Mouse (Mus musculus) brain, adult 2 months (tissue): Measurements from ENCODE around the gene 4930564D02Rik.

Experiments used
- DNase-seq: peaks from one replicate; pipeline ENCODE4 v3.0.0; 2011; ENCODE audit warnings: low read depth, low spot score

4930564D02Rik gene

GRCm38 (mm10) chr3:105058627-105059513 is 7.8 kb upstream of the 4930564D02Rik start:
- DNase-seq = peak; percentile 93

GRCm38 (mm10) chr3:105059911-105060310 is 6.7 kb upstream of the 4930564D02Rik start:
- no peak for DNase-seq

GRCm38 (mm10) chr3:105060992-105061391 is 5.7 kb upstream of the 4930564D02Rik start:
- DNase-seq = no peak

DNA sequence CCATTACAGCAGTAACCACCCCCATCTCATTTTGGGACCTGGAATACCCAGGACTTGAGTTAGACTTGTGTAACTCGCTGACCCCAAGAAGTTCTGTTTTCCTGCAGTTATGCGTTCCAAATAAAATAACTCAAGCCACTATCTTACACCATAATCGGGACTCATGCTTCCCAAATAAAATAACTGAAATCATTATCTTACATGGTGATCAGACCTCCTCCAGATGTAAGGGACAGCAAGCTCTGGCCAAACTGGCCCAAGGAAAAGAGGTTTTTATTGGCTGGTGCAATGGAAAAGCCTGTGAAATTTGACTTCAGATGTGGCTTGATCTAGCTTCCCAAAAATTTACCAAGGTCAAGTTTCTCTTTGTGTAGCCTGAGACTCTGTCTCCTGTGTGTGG is 5.1 kb upstream of the 4930564D02Rik start:
- no peak for DNase-seq

DNA sequence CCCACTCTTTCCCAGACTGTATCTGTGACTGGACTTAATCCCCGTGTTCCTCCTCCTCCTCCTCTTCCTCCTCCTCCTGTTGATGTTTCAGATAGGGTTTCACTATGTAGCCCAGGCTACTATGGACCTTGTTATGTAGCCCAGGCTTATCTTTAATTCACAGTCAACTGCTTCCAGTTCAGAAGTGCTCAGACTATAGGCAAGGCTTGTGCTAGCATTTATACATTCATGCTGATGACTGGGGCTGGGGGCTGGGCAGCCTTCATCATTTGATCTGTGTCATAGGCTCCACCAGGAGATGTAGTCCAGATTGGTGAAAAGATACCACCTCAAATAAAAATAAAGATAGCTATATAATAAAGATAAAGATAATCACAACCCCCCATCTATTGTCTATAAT is 4.7 kb upstream of the 4930564D02Rik start:
- no peak for DNase-seq

- DNase-seq = no peak
Observed at GRCm38 (mm10) chr3:105062676-105063075, 4.0 kb upstream of the 4930564D02Rik start.

DNA sequence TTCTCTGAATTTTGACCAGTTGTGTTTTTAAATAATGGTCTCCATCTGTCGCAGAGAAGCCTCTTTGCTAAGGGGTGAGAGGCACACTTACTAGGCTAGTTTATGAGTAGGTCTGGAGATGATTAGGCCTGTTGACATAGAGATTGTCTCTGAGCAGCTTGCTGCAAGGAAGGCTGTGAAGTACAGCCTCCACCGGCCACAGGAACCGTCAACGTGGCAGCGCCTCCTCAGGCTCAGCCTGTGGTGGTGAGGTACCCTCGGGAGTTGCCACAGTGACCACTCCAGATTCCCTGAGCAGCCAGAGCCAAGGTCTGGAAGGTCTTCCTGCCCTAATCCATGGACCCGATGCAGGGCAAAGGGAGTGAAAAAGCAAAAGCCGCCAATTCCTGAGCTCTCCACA is 3.9 kb downstream of the 4930564D02Rik start:
- DNase-seq = no peak

GRCm38 (mm10) chr3:105071251-105071650 is 4.6 kb downstream of the 4930564D02Rik start:
- DNase-seq = no peak

- DNase-seq = no peak
Observed at GRCm38 (mm10) chr3:105072536-105072935, 5.9 kb downstream of the 4930564D02Rik start.

DNA sequence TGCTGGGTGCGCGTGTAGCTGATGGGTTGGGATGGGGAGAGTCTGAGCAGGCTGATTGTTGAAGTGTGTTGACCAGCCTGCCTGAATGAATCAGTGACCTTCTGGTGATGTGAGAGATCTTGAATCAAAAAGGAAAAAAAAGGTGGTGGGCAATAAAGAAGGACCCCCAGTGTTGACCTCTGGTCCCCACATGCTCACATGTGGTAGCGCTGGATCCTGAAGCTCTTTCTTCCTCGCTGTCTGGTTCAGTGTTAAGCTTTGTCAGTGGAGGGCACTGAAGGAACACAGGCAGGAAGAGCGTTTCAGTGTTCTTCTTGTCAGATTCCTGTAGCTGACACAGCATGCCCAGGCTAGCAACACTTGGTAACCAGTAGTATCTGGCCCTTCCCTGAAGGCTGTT is 9.2 kb downstream of the 4930564D02Rik start:
- DNase-seq = no peak

DNA sequence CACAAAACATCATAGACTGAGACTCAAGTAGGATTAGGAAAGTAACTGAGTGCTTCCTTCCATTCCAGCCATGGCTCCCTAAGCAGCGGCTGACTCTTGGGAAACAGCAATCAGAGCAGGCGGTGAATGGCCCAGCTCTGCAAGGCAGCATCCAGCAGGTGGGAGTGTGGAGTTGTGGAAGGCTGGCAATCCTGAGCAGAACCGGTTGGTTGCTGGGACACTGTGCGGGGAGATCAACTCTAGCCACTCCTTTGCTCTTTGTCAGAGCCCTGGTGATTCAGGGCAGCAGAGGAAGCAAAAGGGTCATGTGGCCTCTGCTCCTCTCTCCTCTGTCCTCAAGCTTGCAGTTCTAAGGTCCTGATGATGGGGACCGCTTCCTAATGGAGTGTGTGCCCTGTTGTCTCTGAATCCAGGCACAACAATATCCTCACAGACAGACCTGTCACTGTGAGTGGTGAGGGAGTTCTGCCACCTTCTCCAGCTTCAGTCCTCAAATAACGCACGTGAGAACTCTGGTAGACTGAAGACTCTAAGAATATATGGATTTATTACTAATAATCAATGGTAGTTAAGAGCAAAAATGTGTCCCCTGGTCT is 11.7 kb downstream of the 4930564D02Rik start:
- peak; percentile 89 for DNase-seq

DNA sequence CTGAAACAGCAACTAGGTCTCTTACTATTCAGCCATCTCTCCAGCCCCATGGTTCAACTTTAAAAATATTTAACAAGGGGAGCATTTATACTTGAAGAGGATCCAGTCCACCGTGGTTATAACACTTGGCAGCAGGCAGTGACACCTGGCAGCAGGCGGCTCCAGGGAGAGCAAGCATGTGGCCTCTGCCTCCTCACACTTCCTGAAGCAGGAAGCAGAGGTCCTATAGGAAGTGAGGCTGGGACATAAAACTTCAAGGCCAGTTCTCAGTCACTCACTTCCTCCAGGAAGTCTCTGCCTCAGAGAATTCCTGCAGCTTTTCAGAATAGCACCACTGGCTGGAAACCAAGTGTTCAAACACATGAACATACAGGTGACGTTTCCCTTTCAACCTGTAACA is 20.7 kb downstream of the 4930564D02Rik start:
- DNase-seq = no peak

DNA sequence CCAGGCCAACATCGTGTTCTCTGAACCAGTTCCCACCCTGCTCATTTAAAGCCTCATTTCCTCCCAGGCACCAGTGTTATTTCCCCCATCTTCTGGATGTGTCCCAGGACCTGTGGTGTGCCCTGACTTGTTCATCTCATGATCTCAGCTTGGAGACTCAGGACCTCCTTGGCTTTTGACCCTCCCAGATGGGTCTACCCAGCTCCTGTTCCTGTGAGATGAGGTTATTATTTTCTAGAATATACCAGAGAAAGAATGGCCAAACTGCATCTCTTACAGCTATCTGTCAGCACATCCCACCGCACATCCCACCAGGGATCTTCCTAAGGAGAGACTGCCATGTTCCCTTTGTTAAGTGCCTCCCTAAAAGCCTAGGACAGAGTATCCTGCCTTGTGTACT is 22.0 kb downstream of the 4930564D02Rik start:
- no peak for DNase-seq

- no peak for DNase-seq
Observed at GRCm38 (mm10) chr3:105090147-105090546, 23.5 kb downstream of the 4930564D02Rik start.

GRCm38 (mm10) chr3:105090981-105091380 is 24.3 kb downstream of the 4930564D02Rik start:
- DNase-seq = peak; percentile 82

DNA sequence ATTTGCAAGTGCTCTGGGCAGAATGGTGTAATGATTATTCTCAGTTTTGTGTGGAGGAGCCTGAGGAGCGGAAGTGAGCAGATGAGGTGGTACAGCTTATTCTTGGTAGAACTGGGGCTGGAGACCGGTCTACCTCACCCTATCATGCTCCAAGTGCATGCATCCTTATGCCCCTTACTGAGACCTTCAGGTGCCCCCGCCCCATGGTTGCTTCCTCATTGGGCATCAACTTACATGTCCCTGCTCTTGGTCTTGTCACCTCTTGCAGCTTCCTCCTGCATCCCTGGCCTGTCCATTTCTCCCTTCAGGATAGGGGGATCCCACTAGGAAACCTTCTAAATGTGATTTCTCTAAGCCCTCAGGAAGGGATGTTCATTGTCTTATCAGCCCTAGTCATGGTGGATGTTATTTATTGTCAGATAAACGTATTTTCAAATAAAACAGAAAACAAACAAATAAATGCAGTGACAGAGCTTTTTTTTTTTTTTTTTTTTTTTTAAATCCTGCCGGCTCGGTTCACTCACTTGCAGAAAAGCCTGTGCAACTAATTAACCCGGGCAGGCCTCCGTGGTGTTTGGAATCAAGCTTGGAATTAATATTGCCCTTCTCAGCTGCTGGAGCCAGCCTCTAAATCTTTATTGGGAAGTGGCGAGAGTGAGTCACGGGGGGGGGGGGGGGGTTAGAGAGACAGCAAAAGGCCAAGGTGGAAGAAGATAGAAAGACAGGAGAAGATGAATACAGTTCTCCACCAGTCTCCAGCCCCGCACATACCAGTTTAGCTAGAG is 26.3 kb downstream of the 4930564D02Rik start:
- no peak for DNase-seq

DNA sequence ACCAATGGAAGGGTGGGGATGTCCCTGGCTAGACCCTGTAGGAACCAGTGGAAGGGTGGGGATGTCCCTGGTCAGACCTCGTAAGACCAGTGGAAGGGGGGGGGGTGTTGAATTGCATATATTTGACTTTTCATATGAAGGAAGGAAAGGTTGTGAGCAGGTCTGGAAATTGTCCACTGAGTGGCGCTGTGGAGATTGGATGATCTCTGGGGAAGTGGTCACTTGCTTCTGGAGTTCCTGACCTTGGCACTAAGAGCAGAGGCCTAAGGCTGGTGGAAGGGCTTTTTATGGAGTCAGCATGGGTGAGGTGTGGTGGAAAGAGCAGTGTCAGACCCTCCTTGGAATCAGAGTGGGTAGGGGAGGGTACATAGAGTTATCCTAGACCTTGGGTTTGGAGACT is 27.8 kb downstream of the 4930564D02Rik start:
- peak; percentile 36 for DNase-seq

- no peak for DNase-seq
Observed at GRCm38 (mm10) chr3:105095026-105095425, 28.4 kb downstream of the 4930564D02Rik start.

GRCm38 (mm10) chr3:105097581-105097980 is 30.9 kb downstream of the 4930564D02Rik start:
- no peak for DNase-seq

- peak; percentile 18 for DNase-seq
Observed at GRCm38 (mm10) chr3:105099526-105100269, 33.1 kb downstream of the 4930564D02Rik start.

GRCm38 (mm10) chr3:105100270-105100589 is 33.6 kb downstream of the 4930564D02Rik start:
- DNase-seq = no peak

DNA sequence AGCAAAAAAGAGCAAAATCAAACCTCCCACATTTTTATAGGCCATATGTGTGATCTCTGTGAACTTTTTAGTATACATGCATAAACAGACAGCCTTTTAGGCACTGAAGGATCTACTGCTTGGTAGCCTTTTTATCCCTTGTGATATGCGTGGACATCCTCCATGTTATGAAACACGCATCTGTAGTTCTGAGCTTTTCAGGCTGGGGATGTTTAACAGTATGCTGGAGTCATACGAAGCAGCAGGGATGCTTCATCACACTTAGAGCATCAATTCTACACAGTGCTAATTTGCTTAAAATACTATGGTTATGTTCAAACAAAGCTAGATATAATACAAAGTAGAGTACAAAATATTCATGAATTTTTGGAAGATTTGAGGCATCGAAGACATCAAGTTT is 39.2 kb downstream of the 4930564D02Rik start:
- peak; percentile 56 for DNase-seq
